Mouse (Mus musculus) embryonic facial prominence, embryonic 14.5 days (tissue): ENCODE measurements around the gene Ppp2r1b. TPM values are rescaled to one million over a fixed set of nuclear protein-coding genes. Genes with fewer than 3 reads are reported as not detected.

Source experiments
- ATAC-seq: fragments of 200-750 bp; cut with Nextera tagmentation; 2 replicates; pipeline ENCODE4 v1.8.0; 2017; ENCODE audit warnings: low read depth, moderate number of reproducible peaks, moderate TSS enrichment
- DNase-seq: peaks from one replicate; pipeline ENCODE4 v3.0.0-alpha.2; 2015; ENCODE audit warnings: low spot score
- H3K27ac ChIP-seq: fragments of 300-500 bp; sonication (generic); replicated peaks from 2 replicates; pipeline ENCODE4 v1.5.1; 2014; ENCODE audit warnings: low read depth, mild to moderate bottlenecking, low read length, moderate library complexity
- H3K27me3 ChIP-seq: fragments of 300-500 bp; sonication (generic); replicated peaks from 2 replicates; pipeline ENCODE4 v1.6.1; 2014; ENCODE audit warnings: low read length; ENCODE audit not compliant: control insufficient read depth, insufficient read depth
- H3K36me3 ChIP-seq: fragments of 300-500 bp; sonication (generic); 2 replicates; pipeline ENCODE4 v1.6.1; 2014; ENCODE audit warnings: low read length, mixed read lengths; ENCODE audit not compliant: control insufficient read depth, insufficient read depth
- H3K4me1 ChIP-seq: fragments of 300-500 bp; sonication (generic); 2 replicates; pipeline ENCODE4 v1.6.1; 2014; ENCODE audit warnings: antibody characterized with exemption, low read length; ENCODE audit not compliant: control insufficient read depth, insufficient read depth
- H3K4me2 ChIP-seq: fragments of 300-500 bp; sonication (generic); 2 replicates; pipeline ENCODE4 v1.6.1; 2014; ENCODE audit warnings: low read depth, mild to moderate bottlenecking, low read length, moderate library complexity, mixed read lengths
- H3K4me3 ChIP-seq: fragments of 300-500 bp; sonication (generic); 2 replicates; pipeline ENCODE4 v1.5.1; 2014; ENCODE audit warnings: low read depth, mild to moderate bottlenecking, low read length
- H3K9ac ChIP-seq: fragments of 300-500 bp; sonication (generic); 2 replicates; pipeline ENCODE4 v1.6.1; 2014; ENCODE audit warnings: low read depth, mild to moderate bottlenecking, low read length, moderate library complexity, mixed read lengths
- H3K9me3 ChIP-seq: fragments of 300-500 bp; sonication (generic); 2 replicates; pipeline ENCODE4 v1.6.1; 2016; ENCODE audit warnings: low read length; ENCODE audit not compliant: control insufficient read depth
- WGBS: fragments of 180-500 bp; shearing (Covaris S2); extraction: QIAGEN DNeasy Blood & Tissue Kit; methylation state at CpG from one replicate; pipeline ENCODE4 v1.1.7; 2014; 5-methylcytosine and 5-hydroxymethylcytosine counted together
- polyA plus RNA-seq: library from polyadenylated mRNA; unstranded; fragments of >200 nt; fragmentation: Nextera tagmentation; extraction: Ambion mirVana; gene quantifications from 2 replicates; pipeline ENCODE4 v1.2.1, GENCODE M21; 2014

Gene Ppp2r1b
- polyA plus RNA-seq, 1 experiment from 2014 or later: 55.7 TPM

DNA sequence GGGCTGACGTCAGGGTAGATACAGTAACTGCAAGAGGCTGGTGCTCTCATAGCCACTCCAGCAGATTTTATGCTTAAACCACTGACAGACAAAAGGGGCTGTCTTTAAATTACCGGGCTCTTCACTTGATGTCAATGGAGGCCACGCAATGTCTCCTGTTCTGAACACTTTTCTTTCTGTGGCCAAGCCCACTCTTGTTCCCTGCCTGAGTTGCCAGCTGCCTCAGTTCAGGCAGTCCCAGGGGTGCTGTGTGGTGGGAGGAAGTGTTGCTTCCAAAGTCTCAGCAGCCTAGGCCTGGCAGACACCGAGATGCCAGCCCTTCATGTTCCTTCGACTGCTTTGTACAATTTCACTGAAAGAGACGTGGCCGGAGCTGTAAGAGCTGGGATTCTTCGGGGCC is 39.0 kb downstream of the Ppp2r1b start:
- H3K27me3 ChIP-seq: no peaks in the 10 kb centered on the region

DNA sequence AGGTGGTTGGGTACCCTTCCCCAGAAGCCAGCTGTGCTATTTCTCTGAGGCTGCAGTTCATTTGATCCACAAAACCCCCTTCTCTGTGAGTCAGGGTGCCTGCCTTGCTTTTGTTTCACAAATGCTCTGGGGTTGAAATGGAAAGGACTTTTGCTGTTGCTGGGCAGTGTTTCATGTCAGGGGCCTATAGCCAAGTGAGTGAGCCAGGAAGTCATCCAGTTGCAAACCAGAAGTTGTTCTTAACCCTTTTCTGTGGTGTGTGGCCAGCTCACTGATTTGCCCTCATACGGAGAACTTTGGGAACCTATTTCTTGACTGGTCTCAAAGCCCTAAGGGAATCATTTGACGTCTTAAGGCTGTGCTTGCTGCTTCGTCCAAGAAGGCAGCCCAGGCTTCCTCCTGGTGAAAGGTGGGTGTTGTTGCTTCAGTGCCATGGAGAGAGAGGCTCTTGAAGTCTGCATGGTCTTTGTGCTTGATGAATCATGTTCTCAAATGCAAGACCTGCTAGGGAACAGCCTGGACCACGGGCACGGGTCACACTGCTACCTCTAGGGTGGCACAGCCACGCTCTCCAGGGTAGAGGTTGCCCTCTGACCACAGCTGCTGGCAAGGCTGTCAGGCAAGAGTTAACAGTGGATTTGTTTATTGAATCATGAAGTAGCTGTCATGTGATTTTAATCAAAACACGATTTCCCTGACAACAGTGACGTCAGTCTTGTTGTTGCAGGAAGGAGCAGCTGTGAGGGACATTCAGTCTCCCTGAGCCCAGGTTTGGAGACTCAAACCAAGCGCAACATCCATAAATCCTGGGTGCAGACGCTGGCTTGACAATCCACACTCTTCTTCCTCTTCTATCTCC is 39.9 kb downstream of the Ppp2r1b start:
- peak; percentile 83 for DNase-seq
- H3K36me3 ChIP-seq: peaks cover 31% of the 10 kb centered on the region
- H3K9ac ChIP-seq: no peak overlapping the region
- H3K27me3 ChIP-seq: no peaks in the 10 kb centered on the region
- no peak overlapping the region for H3K4me3 ChIP-seq
- WGBS: 51% methylated on average over 10 of the region's 10 CpGs
- peak; percentile 5; the same call in 1 of the 2 replicates for ATAC-seq
- H3K27ac ChIP-seq: peak overlapping the region; percentile 75
- H3K4me1 ChIP-seq: peaks cover 36% of the 10 kb centered on the region
- no peaks in the 10 kb centered on the region for H3K9me3 ChIP-seq
- no peak overlapping the region; the same call in 1 of the 2 replicates for H3K4me2 ChIP-seq

More for the DNA sequence above, 39.0 kb downstream of the Ppp2r1b start:
- no peaks in the 10 kb centered on the region for H3K9me3 ChIP-seq
- WGBS: 61% methylated on average over 8 of the region's 8 CpGs
- H3K36me3 ChIP-seq: peaks cover 37% of the 10 kb centered on the region
- DNase-seq: peak; percentile 41
- no peak overlapping the region; the same call in 1 of the 2 replicates for H3K9ac ChIP-seq
- H3K4me2 ChIP-seq: no peak overlapping the region
- H3K4me1 ChIP-seq: peaks cover 36% of the 10 kb centered on the region
- H3K4me3 ChIP-seq: no peak overlapping the region
- ATAC-seq: no peak
- peak overlapping the region; percentile 75 for H3K27ac ChIP-seq

DNA sequence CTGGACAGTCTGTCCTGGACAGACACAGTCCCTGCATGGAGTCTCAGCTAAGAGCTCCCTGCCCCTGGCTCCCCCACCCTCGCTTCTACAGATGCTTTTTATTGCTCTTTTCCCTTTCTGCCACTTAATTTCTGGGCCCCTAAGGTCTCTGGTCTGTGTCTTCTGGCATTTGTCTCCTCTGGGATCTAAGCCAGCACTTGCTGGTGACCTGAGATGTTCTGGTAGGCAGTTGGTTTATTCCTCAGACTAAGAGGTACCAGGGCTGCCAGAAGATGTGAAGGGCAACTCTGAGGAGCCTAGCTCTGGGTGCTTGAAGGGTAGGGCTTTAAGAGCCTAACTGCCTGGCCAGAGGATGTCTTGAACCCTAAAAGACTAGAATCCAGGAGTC is 40.5 kb downstream of the Ppp2r1b start:
- Histone ChIP-seq H3K4me1 (peaks cover 36% of the 10 kb centered on the region), H3K4me3 (no peak overlapping the region), H3K36me3 (peaks cover 25% of the 10 kb centered on the region; the same call in 1 of the 2 replicates), H3K9ac (no peak overlapping the region), H3K27ac (peak overlapping the region; percentile 75; the same call in 1 of the 2 replicates), H3K27me3 (no peaks in the 10 kb centered on the region), H3K9me3 (no peaks in the 10 kb centered on the region), H3K4me2 (no peak overlapping the region)
- 53% methylated on average over 1 of the region's 1 CpGs for WGBS
- DNase-seq (no peak), ATAC-seq (no peak)

DNA sequence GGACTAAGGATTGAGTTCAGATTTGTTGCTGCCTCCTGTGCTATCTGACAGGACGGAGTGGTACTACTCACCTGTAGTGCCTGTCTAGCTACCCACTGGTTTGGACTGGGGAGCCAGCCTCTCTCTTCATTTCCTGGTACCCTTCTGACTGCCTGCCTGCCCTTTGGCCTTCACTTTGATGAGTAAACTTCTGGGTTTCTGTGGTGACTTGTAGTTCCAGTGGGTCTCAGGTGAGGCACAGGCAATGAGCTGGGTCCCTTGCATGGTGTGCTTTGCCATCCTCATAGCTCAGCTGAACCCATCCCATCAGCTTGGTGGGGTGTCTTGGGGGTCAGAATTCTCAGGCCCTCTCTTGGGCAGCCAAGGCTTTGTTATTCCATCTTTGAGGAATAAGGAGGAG is 41.8 kb downstream of the Ppp2r1b start:
- DNase-seq: no peak
- H3K4me3 ChIP-seq: no peak overlapping the region
- H3K27ac ChIP-seq: no peak overlapping the region; the same call in 1 of the 2 replicates
- ATAC-seq: no peak
- 100% methylated on average over 1 of the region's 1 CpGs for WGBS
- H3K9me3 ChIP-seq: no peaks in the 10 kb centered on the region
- H3K36me3 ChIP-seq: peaks cover 20% of the 10 kb centered on the region; the same call in 1 of the 2 replicates
- no peaks in the 10 kb centered on the region for H3K27me3 ChIP-seq
- no peak overlapping the region for H3K4me2 ChIP-seq
- peaks cover 36% of the 10 kb centered on the region for H3K4me1 ChIP-seq
- no peak overlapping the region for H3K9ac ChIP-seq

DNA sequence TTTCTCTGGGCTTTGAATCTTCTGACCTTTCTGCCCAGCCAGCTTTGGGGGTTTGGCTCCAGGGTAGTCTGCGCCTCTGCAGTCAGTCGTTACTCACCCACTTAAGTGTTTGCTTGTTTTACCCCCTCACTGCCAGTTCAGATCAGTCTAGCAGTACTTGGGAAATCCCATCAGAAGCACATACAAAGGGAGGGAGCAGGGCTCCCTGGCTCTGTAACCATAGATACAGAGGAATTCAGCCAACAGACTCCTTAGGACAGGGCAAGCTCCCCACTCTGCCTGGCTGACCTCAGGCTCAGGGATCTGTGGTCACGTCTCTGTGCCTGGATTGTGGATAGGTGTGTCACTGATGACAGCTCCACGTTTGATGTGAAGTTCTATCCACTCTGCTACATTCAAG is 42.2 kb downstream of the Ppp2r1b start:
- peaks cover 20% of the 10 kb centered on the region; the same call in 1 of the 2 replicates for H3K36me3 ChIP-seq
- peaks cover 36% of the 10 kb centered on the region for H3K4me1 ChIP-seq
- peak; percentile 39; the same call in 1 of the 2 replicates for ATAC-seq
- no peaks in the 10 kb centered on the region for H3K27me3 ChIP-seq
- no peak overlapping the region for H3K9ac ChIP-seq
- peak; percentile 50 for DNase-seq
- no peaks in the 10 kb centered on the region for H3K9me3 ChIP-seq
- WGBS: 38% methylated on average over 4 of the region's 4 CpGs
- H3K27ac ChIP-seq: no peak overlapping the region; the same call in 1 of the 2 replicates
- no peak overlapping the region for H3K4me3 ChIP-seq
- no peak overlapping the region for H3K4me2 ChIP-seq

DNA sequence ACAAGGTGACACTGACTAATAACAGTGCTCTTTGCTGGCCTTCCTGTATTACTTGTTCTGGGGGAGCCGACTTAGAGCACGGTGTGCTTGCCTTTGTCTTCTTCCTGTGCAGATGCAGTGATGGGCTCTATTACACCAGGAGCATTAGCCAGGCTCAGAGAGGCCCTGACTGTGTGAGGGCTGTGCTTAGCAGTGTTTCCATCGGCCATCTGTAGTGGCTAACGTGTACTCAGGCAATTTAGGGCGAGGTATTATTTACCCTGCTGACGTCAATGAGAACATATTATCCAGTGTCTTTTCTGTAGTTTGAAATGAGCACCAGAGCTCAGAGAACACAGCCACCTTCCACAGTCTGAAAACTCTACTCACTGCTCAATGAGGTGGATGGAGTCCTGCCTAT is 44.1 kb downstream of the Ppp2r1b start:
- WGBS: 61% methylated on average over 6 of the region's 6 CpGs

DNA sequence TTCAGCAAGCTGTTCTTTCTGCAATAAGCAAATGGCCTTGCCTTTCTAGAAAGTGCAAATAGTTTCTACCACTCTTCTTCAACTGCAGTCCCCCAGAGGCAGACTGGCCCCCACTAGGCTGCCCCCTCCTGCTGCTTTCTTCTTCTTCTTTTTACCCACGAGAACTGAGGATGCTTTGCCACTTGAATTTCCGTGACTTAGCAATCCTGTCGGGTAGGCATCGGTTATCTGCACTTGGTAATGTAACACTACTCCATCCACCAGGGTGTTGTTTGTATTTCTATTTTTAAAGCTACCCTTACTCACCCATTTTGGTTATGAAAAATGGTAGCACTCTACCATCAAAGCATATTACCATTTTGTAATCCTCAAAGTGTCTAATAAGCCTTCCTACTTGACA is 44.9 kb downstream of the Ppp2r1b start:
- Histone ChIP-seq H3K4me1 (peaks cover 23% of the 10 kb centered on the region), H3K27me3 (no peaks in the 10 kb centered on the region), H3K9me3 (no peaks in the 10 kb centered on the region), H3K9ac (no peak overlapping the region), H3K4me3 (no peak overlapping the region), H3K27ac (no peak overlapping the region), H3K36me3 (peaks cover 32% of the 10 kb centered on the region), H3K4me2 (no peak overlapping the region)
- no peak for DNase-seq
- WGBS: 69% methylated on average over 4 of the region's 4 CpGs
- no peak for ATAC-seq

More for the DNA sequence above, 44.1 kb downstream of the Ppp2r1b start:
- Histone ChIP-seq H3K9me3 (no peaks in the 10 kb centered on the region), H3K27ac (no peak overlapping the region), H3K9ac (no peak overlapping the region), H3K4me2 (no peak overlapping the region), H3K27me3 (no peaks in the 10 kb centered on the region), H3K36me3 (peaks cover 25% of the 10 kb centered on the region; the same call in 1 of the 2 replicates), H3K4me3 (no peak overlapping the region), H3K4me1 (peaks cover 31% of the 10 kb centered on the region)
- ATAC-seq (peak; percentile 48; the same call in 1 of the 2 replicates), DNase-seq (no peak)

DNA sequence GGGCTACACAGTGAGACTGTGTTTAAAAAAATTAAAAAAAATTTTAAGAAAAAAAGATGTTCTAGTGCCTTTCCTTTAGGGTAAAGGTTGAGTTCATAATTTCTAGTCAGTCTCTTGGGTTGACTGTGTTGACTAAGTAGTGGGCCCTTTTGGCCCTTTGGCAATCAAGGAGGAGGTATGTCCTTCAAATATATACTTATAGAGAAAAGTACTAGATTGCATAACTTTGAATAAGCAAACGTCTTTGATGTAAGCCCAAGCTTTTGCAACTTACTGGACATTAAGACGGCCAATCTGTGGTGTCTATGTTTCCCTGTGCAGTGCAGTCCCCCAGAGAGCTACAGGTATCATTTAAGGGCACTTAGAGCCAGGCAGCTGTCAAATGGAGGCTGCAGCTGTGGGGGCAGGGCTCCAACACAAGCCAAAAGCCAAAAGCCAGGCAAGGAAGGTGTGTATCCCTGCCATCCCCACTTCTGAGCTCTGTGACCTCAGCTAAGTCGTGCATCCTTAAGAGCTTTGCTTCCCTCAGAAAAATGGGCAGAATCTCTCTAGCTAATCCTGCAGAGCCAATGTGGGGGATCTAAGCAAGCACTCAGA is 45.5 kb downstream of the Ppp2r1b start:
- H3K4me2 ChIP-seq: no peak overlapping the region
- peaks cover 38% of the 10 kb centered on the region for H3K36me3 ChIP-seq
- H3K27ac ChIP-seq: no peak overlapping the region
- H3K9me3 ChIP-seq: no peaks in the 10 kb centered on the region
- no peak for ATAC-seq
- 75% methylated on average over 3 of the region's 3 CpGs for WGBS
- peaks cover 18% of the 10 kb centered on the region for H3K4me1 ChIP-seq
- no peaks in the 10 kb centered on the region for H3K27me3 ChIP-seq
- no peak overlapping the region for H3K4me3 ChIP-seq
- no peak for DNase-seq
- H3K9ac ChIP-seq: no peak overlapping the region
